Comparison of ENCODE assay signal across 19 mouse cellular contexts in the genomic region with DNA sequence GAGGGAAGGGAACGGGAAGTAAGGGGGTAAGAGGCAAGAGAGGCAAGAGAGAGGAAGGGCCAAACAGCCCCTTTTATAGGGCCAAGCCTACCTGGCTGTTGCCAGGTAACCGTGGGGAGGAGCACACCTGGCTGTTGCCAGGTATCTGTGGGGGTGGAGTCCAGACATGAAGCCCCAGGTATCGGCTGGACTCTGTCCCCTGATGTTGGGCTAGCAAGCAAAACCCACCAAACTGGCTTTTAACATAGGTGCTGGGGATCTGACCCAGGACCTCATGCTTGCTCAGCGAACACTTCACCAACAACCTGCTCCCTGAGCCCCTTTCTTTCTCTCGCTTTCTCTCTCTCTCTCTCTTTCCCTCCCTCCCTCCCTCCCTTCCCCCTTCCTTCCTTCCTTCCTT.
"Had no signal": no experiment of that assay in that cellular context is flagged by ENCODE, and none has a peak within 500 bp of the region (broad histone marks: within the 10 kb centered on the region; RNA-seq: fewer than 3 reads in every experiment).

No protein-coding gene starts in this region.

- H3K27me3 ChIP-seq: liver, embryonic 13.5 days; liver, embryonic 15.5 days; lung, embryonic 15.5 days; neural tube, embryonic 12.5 days had no signal

- ATAC-seq: liver, postnatal 0 days; lung, postnatal 0 days had no signal

- H3K27ac ChIP-seq: liver, embryonic 13.5 days; liver, embryonic 15.5 days; macrophage; midbrain, embryonic 12.5 days; neural tube, embryonic 12.5 days had no signal

- H3K9ac ChIP-seq: liver, embryonic 13.5 days; liver, embryonic 15.5 days; liver, postnatal 0 days; lung, embryonic 15.5 days; midbrain, embryonic 12.5 days; neural tube, embryonic 12.5 days had no signal

- H3K4me1 ChIP-seq: megakaryocyte, embryonic 14.5 days had no signal

- H3K4me3 ChIP-seq: liver, embryonic 13.5 days; liver, embryonic 15.5 days; lung, embryonic 15.5 days; megakaryocyte, embryonic 14.5 days; midbrain, embryonic 12.5 days; neural tube, embryonic 12.5 days had no signal

- H3K9me3 ChIP-seq: liver, embryonic 13.5 days; liver, embryonic 15.5 days; lung, embryonic 15.5 days; midbrain, embryonic 12.5 days; neural tube, embryonic 12.5 days had no signal

- H3K4me2 ChIP-seq: liver, embryonic 13.5 days; liver, embryonic 15.5 days; lung, embryonic 15.5 days; midbrain, embryonic 12.5 days; neural tube, embryonic 12.5 days had no signal

- DNase-seq: liver, embryonic 13.5 days; liver, postnatal 0 days; lung, adult 2 months; lung, postnatal 14 days; lung, postnatal 36 days; midbrain, embryonic 14.5 days; right cerebral cortex, postnatal 25 days; right cerebral cortex, postnatal 4 days; spleen, adult 18-20 months; thymus, adult 18-20 months; thymus, postnatal 14 days; thymus, postnatal 36 days had no signal

- H3K36me3 ChIP-seq: liver, embryonic 13.5 days; liver, embryonic 15.5 days; lung, embryonic 15.5 days; midbrain, embryonic 12.5 days; neural tube, embryonic 12.5 days had no signal
